Mouse (Mus musculus) ovary, postnatal 36 days (tissue): ENCODE data around the gene Ckap2l.

Experiments used
- DNase-seq: peaks from one replicate; pipeline ENCODE4 v3.0.0; 2022; ENCODE audit warnings: low spot score, mixed read lengths

Ckap2l gene

GRCm38 (mm10) chr2:129263073-129263472 is 33.9 kb downstream of the Ckap2l start:
- DNase-seq, result no peak

DNA sequence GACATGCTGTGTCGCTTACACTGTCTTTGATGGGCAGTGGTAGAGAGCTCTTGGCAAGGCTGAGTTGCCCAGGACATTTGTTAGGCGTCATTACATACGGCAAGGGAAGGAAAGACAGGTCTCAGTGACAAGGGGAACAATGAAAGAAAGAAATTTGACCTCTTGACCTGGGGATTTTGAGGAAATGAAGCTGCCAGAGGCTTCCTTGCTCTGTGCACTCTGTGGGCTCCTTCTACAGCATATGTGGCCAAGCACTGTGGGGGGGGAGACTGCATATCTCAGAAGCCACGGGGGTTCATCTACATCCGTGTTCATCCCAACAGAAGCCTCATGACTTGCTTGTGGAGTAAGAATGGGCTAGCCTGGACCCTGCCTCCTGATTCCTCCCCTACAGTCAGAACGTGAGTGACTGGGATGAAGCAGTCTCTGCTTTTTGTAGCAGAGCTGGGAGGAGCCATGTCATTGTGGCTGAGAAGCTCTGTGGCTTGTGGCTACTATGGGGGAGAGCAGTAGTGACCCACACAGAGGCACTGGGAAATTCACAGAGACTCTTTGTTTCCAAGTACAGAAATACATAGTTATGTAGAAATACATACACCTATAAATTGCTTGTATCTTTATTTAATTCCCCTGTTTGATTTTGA is 35.7 kb downstream of the Ckap2l start:
- DNase-seq, result no peak

DNA sequence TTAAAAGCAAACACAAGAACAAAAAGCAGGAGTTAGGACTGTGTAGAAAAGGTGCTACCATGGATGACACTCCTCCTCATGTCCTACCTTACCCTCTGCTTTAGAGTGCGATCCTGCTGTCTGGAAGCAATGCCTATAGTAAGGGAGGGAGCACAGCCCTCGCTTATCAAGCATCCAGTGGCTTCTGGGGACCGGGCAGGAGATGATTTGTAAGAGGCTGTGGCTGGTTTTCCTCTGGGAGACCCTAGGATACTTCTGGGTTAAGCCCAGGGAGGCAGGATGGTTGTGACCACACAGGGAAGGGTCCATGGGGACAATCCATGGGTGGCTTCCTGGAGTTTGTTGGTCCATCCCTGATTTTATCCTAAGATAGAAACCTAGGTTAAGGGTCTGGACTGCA is 36.4 kb downstream of the Ckap2l start:
- DNase-seq, result no peak

DNA sequence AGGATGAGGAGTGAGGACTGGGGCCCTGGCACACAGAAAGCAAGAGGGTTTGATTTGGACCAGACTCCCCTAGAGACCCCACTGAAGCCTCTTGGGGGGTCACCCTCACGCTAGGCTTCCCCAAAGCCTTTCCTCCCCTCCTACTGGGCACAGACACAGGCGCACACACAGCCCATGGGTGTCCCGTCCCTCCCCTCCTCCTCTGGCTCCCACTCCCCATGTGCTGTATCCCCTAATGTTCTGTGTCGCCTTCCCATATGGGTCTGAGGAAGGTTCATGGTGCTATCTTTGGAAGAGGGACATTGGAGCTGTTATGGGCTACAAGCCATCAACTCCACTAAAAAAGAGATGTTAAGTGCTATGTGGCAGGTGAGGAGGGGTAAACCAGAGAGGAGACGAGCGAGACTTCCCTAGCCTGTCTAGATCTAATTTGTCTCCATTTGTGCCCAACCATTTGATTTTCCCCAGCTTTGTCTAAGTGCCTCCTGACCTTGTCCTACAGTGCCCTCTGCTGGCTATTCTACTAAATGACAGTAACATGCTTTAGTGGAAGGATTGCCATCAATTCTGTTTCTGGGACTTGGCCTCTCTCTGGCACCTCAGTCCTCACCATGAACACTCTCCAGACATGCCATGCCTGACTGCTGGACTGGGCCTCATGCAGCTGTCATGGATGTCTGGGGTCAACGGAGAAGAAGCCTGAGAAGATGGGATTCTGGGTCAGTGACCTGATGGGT is 38.4 kb downstream of the Ckap2l start:
- DNase-seq, result no peak

DNA sequence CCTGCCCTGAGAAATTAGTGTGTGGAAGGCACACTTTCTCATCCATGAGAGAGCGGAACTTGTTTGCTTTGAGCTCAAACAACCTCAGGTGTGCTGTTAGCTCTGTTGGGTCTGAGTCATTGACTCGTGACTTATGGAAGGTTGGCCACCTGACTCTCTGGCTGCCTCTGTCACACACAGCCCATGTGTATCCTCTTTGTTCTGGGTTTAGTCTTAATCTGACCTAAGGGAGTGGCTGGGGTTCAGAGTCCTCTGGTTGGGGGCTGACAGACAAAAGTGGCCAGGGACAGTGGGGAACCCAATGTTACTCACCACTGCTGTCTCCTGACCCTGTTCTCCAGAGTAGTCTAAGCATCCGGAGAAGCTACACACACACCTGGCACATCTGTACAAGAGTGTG is 39.0 kb downstream of the Ckap2l start:
- no peak for DNase-seq

- DNase-seq, result no peak
Observed at GRCm38 (mm10) chr2:129256006-129256405, 41.0 kb downstream of the Ckap2l start.

DNA sequence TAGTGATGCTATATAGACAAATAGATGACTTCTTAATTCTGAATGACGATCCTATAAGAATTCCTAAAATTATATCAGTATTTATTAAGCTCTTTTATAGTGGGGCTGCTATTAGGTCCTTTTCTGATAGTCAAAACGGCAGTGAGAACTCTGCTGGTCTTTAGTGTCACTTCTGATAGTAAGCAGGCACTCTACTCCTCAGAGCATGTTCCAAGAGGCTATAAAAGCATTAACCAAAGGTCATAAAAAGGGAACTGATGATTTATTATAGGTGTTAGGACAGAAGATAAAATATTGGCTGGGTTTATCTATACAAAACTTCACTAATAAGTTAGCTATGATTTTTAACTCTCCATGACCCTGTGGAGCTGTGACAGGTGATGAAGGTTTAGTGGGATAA is 42.9 kb downstream of the Ckap2l start:
- DNase-seq, result no peak

DNA sequence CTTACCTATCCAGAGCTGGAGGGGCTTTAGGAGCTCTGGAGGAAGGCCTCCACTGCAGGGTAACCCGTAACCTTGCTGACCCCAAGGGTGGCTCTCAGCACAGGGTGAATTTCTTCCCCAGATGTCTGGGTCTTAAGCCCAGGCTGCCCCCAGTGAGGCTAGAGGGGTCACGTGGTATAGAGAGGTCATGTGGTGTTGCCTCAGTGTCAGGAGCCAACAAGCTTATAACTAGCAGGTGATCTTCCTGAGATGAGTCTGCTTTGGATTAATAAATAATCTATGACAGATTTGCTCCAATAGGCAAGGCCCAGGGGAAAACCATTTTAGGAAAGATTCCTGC is 43.4 kb downstream of the Ckap2l start:
- DNase-seq, result no peak

DNA sequence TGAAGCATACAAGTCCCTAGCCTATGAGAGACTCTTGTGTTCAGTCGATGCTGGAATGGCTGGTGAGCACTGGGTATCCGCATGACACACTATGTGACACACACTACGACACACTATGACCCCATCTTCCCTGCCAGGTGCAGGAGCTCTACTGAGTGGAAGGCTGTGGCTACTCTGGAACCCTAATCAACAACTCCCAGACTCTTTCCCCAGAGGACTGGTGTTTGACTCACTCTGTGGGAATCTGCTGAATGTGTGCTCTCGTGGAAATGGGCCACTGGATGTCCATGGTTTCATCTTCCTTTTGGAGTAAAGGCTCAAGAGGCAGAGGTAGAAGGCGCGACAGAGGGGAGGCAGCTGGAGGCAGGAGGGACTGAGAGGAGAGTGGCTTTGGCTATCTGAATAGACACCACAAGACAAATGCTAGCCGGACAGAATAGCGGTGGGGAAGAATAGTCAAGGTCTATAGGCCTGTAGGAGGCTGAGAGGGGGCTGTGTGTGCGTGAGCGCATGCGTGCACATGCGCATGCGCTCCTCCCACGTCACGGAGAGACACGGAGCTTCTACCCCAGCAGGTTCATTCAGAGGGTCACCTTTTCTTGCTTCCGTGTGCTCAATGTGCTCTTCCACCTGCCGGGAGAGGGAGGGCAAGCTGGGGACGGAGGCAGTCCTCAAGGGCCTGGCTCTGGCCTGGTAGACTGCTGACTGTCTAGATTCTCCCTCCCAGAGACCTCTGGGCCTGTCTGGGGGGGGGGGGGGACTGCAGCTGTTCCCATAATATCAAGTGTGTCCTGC is 44.0 kb downstream of the Ckap2l start:
- no peak for DNase-seq

- no peak for DNase-seq
Observed at GRCm38 (mm10) chr2:129249321-129249720, 47.7 kb downstream of the Ckap2l start.

- no peak for DNase-seq
Observed at GRCm38 (mm10) chr2:129247707-129248121, 49.3 kb downstream of the Ckap2l start.

- no peak for DNase-seq
Observed at GRCm38 (mm10) chr2:129246924-129247323, 50.1 kb downstream of the Ckap2l start.

DNA sequence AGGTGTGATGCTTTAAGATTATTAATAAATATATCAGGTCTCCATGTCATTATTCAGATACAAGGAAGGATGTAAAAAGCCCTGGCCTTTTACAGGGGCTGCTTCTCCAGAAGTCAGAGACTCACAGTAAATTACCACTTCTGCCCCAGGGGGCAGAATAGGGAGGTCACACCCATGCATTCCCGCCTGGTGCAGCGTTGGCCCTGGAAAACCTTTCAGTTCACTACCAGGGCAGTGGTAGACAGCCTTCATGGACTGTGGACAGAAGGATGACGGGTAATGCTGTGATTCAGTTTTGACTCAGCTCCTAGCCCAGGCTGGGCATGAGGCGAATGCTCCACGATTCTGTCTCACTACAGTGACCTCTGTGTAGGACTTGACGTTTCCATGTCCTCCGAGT is 50.6 kb downstream of the Ckap2l start:
- DNase-seq, result no peak

DNA sequence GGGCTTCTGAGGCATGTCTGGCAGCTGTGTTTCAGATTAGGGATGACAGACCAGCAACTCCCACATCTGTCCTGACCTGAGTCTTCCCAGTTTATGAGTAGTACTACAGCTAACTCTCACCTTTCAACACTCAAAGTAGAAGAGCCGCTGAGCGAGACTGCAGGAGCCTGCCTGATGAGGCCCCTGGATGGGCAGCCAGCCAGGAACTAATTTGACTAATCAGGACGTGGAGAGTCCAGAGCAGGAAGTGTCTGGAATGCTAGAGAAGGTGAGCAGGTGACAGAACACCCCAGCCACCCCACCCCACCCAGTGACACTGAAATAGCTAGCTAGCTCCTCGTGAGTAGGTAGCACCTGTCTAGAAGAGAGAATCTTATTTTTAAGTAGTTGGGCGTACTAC is 51.4 kb downstream of the Ckap2l start:
- DNase-seq, result no peak

DNA sequence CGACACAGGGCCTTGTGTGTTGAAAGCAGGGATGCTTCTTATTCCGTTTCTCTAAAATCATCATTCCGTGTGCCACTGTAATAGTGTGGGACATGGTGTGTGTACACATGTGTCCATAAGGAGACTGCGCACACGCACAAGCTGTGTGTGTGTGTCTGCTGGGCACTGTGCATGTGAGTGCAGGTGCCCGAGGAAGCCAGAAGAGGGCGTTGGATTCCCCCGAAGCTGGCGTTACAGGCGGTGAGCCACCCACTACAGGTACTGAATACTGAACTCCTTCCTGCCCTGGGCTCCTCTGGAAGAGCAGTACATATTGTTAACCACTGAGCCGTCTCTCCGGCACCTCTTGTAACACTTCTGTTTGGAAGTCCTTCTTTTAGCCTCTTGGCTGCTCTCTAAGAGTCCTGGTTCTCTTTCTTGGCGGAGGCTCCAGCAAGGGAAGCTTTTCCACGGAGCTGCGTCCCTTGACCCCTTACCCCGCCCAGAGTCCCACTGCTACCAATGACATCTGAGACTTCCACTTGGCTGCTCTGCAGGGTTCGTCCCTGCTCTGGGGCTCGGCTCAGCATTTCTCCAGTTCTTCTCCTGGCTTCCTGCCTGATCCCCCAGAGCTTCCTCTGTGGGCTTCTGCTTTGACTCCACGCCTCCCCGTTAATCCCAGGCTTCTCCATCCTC is 52.4 kb downstream of the Ckap2l start:
- DNase-seq, result no peak

DNA sequence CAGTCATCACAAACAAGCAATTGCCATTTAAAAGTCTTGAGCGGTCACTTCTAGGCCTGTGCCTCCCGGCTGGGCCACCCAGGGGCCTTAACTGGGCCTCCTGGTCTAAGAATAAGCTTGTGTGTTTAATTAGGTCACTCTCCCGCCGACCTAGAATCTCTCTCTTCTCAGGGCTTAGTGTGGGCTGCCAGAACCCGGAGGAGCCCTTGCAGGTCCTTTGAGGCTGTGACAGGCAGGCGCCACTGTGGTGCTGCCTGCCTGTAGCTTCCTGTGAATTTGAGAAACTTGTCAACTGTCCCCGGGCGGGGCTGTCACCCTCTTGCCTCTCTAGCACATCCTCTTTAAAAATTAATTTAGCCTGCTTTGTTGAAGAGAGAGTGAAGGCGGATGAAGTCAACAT is 53.2 kb downstream of the Ckap2l start:
- no peak for DNase-seq

GRCm38 (mm10) chr2:129243005-129243404 is 54.0 kb downstream of the Ckap2l start:
- no peak for DNase-seq

DNA sequence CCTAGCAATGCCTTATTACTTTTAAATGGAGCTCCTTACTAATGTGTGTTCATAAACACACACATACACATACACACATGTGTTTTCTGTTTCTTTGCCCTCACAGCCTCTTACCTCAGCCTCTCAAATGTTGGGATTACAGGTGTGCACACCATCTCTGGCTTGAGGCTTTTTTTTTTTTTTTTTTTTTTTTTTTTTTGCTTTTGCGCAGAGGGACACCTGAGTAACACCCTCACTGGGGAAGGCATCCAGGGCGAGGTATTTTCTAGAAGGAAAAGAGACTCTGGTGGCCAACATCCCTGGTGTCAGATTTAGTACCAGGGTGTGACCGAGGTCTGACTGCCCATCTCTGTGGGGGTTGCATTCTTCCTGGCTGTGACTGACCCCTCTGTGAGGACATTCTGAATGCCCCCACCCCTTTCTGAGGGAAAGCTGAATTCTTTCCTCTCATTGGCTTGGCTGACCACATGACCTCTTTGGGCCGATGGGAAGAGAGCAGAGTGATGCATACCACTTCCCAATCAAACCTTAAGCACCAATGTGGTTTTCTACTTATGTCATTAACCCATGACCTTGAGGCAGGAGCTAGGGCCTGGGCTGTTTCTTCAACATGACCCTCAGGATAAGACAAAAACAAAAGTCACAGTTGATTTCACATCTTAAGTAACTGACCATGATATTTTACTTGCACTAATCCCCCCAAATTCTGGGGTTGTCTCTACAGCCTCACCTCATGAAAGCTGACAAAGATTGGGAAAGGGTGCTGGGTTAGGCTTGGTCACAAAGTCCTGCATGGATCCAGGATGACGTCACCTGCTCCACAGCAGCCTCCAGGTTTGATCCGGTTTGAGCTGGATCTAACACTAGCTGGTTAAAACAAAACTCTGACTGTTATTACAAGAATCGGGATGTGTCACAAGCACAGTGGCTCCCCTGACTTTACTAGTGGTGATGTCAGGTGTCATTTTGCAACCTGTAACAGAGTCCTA is 54.9 kb downstream of the Ckap2l start:
- DNase-seq, result no peak

DNA sequence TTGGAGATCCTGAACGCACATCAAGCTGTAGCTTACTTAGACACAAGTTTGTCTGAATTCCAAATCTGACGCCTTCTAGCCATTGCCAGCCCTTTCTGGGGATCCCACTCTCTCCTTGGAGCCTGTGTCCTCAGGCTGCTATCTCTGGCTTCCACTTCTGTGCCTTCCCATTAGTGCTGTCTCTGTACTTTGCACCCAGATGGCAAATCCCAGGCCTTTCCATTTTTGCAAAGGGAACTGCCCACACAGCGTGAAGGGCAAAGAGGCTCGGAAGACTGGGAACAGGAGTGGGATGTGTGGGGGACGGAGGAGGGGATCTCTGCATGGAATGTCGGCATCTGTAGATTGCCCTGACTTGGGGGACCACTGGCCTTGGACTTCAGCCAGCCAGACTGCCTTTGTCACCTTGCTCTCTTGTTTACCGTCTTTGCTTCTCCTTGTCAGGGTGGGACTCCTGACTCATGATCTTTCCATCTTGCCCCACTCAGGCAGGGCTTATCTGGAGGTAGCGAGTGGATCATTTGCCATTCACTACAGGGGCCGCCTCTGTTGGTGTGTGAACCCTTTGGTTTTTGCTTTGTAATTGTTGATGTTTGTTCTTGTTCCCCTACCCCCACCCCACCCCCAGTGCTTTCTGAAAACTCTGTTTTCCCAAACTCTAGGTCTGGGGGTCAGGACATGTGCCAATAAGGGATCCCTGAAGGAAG is 56.1 kb downstream of the Ckap2l start:
- DNase-seq, result peak; percentile 29

GRCm38 (mm10) chr2:129236526-129236925 is 60.5 kb downstream of the Ckap2l start:
- no peak for DNase-seq

- no peak for DNase-seq
Observed at GRCm38 (mm10) chr2:129234731-129235130, 62.3 kb downstream of the Ckap2l start.
